Mouse (Mus musculus): ENCODE data around the gene Arhgef28.

GRCm38 (mm10) chr13:98172365-98172764 is 33.9 kb downstream of the Arhgef28 start:
- TF ChIP-seq CTCF (IDR thresholded peaks at IDR 0.05; ENCODE audit: low read depth) (no peak), EP300 (IDR thresholded peaks at IDR 0.05; ENCODE audit: low read depth) (no peak)
